Mouse (Mus musculus): Measurements from ENCODE around the gene Nnmt. TPM values are rescaled to one million over a fixed set of nuclear protein-coding genes. Genes with fewer than 3 reads are reported as not detected.

The Nnmt gene
- polyA plus RNA-seq, 1 experiment from 2014 or later, result 1.5 TPM

DNA sequence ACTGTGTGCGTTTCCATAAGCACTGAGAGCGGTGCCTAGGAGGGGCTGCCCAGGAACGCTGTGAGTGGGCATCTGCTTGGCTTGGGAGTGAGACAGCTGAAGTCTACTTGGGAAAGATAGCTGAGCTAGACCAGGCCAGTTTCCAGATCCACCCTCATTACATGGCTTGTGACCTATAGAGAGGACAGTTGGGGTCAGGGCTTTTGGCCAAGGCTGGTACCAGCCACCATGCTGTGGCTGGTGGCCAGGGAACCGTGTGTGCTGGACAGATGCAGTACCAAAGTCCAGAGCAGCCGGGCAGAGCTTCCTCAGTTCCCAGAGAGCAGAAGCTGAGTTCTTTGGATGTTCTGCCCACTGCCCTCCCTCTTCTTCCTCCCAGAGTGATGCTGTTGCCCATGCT lies 7.6 kb upstream of the Nnmt start:
- ATAC-seq (ENCODE audit: low read depth), result no peak
- H3K36me3 ChIP-seq (ENCODE audit: control insufficient read depth, insufficient read depth, low read length), result no peaks in the 10 kb centered on the region
- H3K27me3 ChIP-seq (ENCODE audit: control insufficient read depth, insufficient read depth, low read depth, low read length), result no peaks in the 10 kb centered on the region
- WGBS, result 78% methylated on average over 5 of the region's 5 CpGs
- no peaks in the 10 kb centered on the region for H3K9me3 ChIP-seq (ENCODE audit: control insufficient read depth, low read length)
- no peak overlapping the region for H3K4me3 ChIP-seq (ENCODE audit: low read length)
- no peak overlapping the region for H3K4me2 ChIP-seq (ENCODE audit: low read depth, low read length)
- no peaks in the 10 kb centered on the region for H3K4me1 ChIP-seq (replicated peaks; ENCODE audit: control insufficient read depth, insufficient read depth, low read length)
- H3K9ac ChIP-seq (ENCODE audit: low read length), result no peak overlapping the region
- no peak overlapping the region for H3K27ac ChIP-seq (ENCODE audit: low read length)

DNA sequence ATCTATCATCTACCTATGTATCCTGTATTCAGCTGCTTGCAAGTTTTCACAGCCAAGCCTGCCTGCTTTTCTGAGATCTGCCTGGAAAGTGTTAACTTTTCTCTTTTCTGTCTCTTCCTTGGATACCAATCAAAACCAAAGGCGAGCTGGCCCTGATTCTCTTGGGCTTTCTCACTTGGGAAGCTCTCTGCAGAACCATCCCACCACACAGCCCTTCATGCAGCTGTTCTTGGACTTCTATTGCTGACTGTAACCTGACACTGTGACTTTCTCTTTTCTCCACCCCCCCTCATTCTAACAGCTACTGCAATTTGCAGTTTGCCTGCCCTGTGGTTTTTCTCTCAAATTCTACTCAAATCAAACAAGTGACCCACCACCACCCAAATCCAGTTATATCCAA lies 6.1 kb upstream of the Nnmt start:
- Histone ChIP-seq H3K9ac (ENCODE audit: low read length) (no peak overlapping the region), H3K4me2 (ENCODE audit: low read depth, low read length) (no peak overlapping the region), H3K9me3 (ENCODE audit: control insufficient read depth, low read length) (no peaks in the 10 kb centered on the region), H3K27me3 (ENCODE audit: control insufficient read depth, insufficient read depth, low read depth, low read length) (no peaks in the 10 kb centered on the region), H3K4me3 (ENCODE audit: low read length) (no peak overlapping the region), H3K4me1 (replicated peaks; ENCODE audit: control insufficient read depth, insufficient read depth, low read length) (no peaks in the 10 kb centered on the region), H3K36me3 (ENCODE audit: control insufficient read depth, insufficient read depth, low read length) (no peaks in the 10 kb centered on the region), H3K27ac (ENCODE audit: low read length) (no peak overlapping the region)
- WGBS, result 13% methylated on average over 1 of the region's 1 CpGs
- no peak for ATAC-seq (ENCODE audit: low read depth)

DNA sequence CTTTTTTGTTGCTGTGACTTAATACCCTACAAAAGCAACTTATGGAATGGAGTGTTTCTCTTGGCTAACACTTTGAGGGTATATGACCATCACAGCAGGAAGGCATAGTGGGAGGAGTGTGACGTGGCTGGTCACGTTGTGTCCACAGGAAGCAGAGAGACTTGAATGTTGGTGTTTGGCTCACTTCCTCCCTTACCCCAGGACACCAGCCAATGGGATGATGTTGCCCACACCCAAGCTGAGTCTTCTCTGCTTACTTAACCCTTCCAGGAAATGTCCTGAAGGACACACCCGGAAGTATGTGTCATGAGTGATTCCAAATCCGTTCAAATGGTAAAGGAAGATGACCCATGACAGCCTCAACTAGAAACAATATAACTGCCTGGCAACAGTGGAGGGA lies 4.8 kb upstream of the Nnmt start:
- Histone ChIP-seq H3K27me3 (ENCODE audit: control insufficient read depth, insufficient read depth, low read depth, low read length) (no peaks in the 10 kb centered on the region), H3K9ac (ENCODE audit: low read length) (no peak overlapping the region), H3K27ac (ENCODE audit: low read length) (no peak overlapping the region), H3K4me3 (ENCODE audit: low read length) (no peak overlapping the region), H3K9me3 (ENCODE audit: control insufficient read depth, low read length) (no peaks in the 10 kb centered on the region), H3K36me3 (ENCODE audit: control insufficient read depth, insufficient read depth, low read length) (no peaks in the 10 kb centered on the region), H3K4me1 (replicated peaks; ENCODE audit: control insufficient read depth, insufficient read depth, low read length) (no peaks in the 10 kb centered on the region; the same call in 1 of the 2 replicates), H3K4me2 (ENCODE audit: low read depth, low read length) (no peak overlapping the region)
- WGBS, result 57% methylated on average over 4 of the region's 4 CpGs
- no peak for ATAC-seq (ENCODE audit: low read depth)

DNA sequence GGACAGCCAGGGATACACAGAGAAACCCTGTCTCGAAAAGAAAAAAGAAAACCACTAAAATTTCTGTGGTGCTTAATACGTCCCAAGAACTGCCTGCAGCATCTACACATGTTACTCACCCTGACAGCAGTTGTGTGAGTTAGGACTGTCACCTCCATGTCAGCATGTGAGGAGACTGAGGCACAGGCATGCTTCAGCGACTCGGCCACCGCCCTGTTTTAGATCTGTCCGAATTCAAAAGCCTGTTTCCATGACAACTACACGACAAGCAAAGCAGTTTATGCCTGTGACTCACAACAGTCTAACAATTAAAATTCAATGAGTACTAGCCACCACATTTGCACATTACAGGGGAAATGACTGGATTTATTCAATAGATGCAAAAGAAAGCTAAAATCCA lies 2.5 kb upstream of the Nnmt start:
- Histone ChIP-seq H3K4me1 (replicated peaks; ENCODE audit: control insufficient read depth, insufficient read depth, low read length) (no peaks in the 10 kb centered on the region; the same call in 1 of the 2 replicates), H3K4me2 (ENCODE audit: low read depth, low read length) (no peak overlapping the region), H3K27me3 (ENCODE audit: control insufficient read depth, insufficient read depth, low read depth, low read length) (no peaks in the 10 kb centered on the region), H3K9ac (ENCODE audit: low read length) (no peak overlapping the region), H3K36me3 (ENCODE audit: control insufficient read depth, insufficient read depth, low read length) (no peaks in the 10 kb centered on the region), H3K27ac (ENCODE audit: low read length) (no peak overlapping the region), H3K4me3 (ENCODE audit: low read length) (no peak overlapping the region), H3K9me3 (ENCODE audit: control insufficient read depth, low read length) (no peaks in the 10 kb centered on the region)
- WGBS, result 72% methylated on average over 7 of the region's 7 CpGs
- no peak for ATAC-seq (ENCODE audit: low read depth)

DNA sequence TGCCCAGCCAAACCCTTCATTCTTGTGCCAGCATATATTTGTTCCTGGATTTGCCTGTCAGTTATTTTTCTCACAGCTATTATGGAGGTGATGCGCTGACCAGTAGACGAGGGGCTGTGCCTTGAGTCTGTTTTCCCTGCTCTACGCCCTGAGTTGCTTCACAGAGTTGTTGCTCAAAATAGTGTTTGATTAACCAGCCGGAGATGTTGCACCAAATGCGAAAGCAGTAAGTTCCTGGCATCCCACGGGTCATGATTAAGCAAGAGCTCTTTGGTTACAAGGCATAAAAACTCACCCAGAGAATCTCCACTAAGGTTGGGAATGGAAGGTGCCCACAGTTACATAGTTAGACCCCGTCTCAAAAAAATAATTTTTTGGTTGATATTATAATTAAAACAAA lies 1.2 kb upstream of the Nnmt start:
- ATAC-seq (ENCODE audit: low read depth), result no peak
- no peaks in the 10 kb centered on the region for H3K27me3 ChIP-seq (ENCODE audit: control insufficient read depth, insufficient read depth, low read depth, low read length)
- no peaks in the 10 kb centered on the region for H3K36me3 ChIP-seq (ENCODE audit: control insufficient read depth, insufficient read depth, low read length)
- H3K9ac ChIP-seq (ENCODE audit: low read length), result no peak overlapping the region
- H3K4me2 ChIP-seq (ENCODE audit: low read depth, low read length), result no peak overlapping the region
- H3K4me1 ChIP-seq (replicated peaks; ENCODE audit: control insufficient read depth, insufficient read depth, low read length), result no peaks in the 10 kb centered on the region; the same call in 1 of the 2 replicates
- no peaks in the 10 kb centered on the region for H3K9me3 ChIP-seq (ENCODE audit: control insufficient read depth, low read length)
- H3K27ac ChIP-seq (ENCODE audit: low read length), result no peak overlapping the region
- no peak overlapping the region for H3K4me3 ChIP-seq (ENCODE audit: low read length)
- WGBS, result 80% methylated on average over 7 of the region's 7 CpGs

DNA sequence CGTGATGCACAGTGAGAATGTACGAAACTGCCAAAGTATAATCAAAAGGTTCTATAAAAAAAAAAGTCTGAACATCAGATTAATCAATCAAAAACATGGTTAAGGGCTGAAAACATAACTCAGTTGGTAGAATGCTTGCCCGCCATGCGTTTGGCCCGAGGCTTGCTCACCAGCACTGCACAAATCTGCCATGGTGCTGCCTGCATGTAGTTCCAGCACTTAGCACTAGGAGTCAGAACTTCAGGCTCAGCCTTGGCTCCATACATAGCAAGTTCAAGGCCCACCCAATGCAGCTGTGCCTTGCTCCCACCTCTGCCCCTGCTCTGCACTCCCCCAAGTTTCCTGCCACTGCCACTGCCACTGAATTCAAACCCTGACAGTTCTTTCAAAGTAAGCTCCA lies 744 bp upstream of the Nnmt start:
- 87% methylated on average over 5 of the region's 5 CpGs for WGBS
- Histone ChIP-seq H3K4me1 (replicated peaks; ENCODE audit: control insufficient read depth, insufficient read depth, low read length) (no peaks in the 10 kb centered on the region; the same call in 1 of the 2 replicates), H3K4me2 (ENCODE audit: low read depth, low read length) (no peak overlapping the region), H3K9me3 (ENCODE audit: control insufficient read depth, low read length) (no peaks in the 10 kb centered on the region), H3K27me3 (ENCODE audit: control insufficient read depth, insufficient read depth, low read depth, low read length) (no peaks in the 10 kb centered on the region), H3K36me3 (ENCODE audit: control insufficient read depth, insufficient read depth, low read length) (no peaks in the 10 kb centered on the region), H3K27ac (ENCODE audit: low read length) (no peak overlapping the region), H3K9ac (ENCODE audit: low read length) (no peak overlapping the region), H3K4me3 (ENCODE audit: low read length) (no peak overlapping the region)
- no peak for ATAC-seq (ENCODE audit: low read depth)

DNA sequence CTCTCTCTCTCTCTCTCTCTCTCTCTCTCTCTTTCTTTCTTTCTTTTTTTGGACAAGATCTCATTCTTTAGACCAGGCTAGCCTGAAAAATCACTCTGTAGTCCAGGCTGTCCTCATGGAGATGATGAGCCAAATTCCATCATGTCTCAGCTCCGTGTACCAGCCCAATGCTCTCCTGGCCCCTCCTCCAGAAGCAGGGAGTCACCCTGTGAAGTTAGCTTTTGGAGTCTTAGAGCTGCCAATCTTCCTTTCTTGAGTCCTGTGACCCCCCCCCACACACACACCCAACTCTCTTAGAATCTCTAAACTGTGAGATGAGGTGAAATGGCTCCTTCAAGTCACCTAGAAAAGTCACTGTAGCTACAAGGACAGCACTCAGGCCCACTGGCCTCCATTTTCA lies 727 bp downstream of the Nnmt start:
- WGBS, result 33% methylated on average over 1 of the region's 1 CpGs
- Histone ChIP-seq H3K4me2 (ENCODE audit: low read depth, low read length) (no peak overlapping the region), H3K27me3 (ENCODE audit: control insufficient read depth, insufficient read depth, low read depth, low read length) (no peaks in the 10 kb centered on the region), H3K36me3 (ENCODE audit: control insufficient read depth, insufficient read depth, low read length) (no peaks in the 10 kb centered on the region), H3K9ac (ENCODE audit: low read length) (no peak overlapping the region), H3K4me3 (ENCODE audit: low read length) (no peak overlapping the region), H3K9me3 (ENCODE audit: control insufficient read depth, low read length) (no peaks in the 10 kb centered on the region), H3K27ac (ENCODE audit: low read length) (no peak overlapping the region), H3K4me1 (replicated peaks; ENCODE audit: control insufficient read depth, insufficient read depth, low read length) (no peaks in the 10 kb centered on the region; the same call in 1 of the 2 replicates)
- ATAC-seq (ENCODE audit: low read depth), result no peak

DNA sequence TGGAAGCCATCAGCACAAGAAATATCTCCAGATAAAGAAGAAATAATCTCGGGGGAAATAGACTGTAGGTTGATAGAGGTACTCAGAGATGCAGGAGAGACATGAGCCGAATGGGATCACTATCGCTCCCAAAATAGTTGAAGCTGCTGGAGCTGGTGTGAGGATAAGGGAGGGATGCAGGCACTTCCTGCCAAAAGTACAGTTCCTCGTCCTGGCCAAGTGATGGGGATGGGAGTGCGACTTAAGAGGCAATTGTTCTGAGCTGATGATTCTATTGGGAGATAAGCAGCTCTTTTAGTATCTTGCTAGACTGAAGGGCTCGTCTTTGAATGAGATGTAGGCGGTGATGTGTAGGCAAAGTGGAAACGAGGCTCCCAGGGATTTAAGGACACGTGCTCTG lies 4.1 kb downstream of the Nnmt start:
- no peak overlapping the region for H3K27ac ChIP-seq (ENCODE audit: low read length)
- WGBS, result 65% methylated on average over 9 of the region's 9 CpGs
- no peak for ATAC-seq (ENCODE audit: low read depth)
- H3K27me3 ChIP-seq (ENCODE audit: control insufficient read depth, insufficient read depth, low read depth, low read length), result no peaks in the 10 kb centered on the region
- no peak overlapping the region for H3K4me3 ChIP-seq (ENCODE audit: low read length)
- H3K36me3 ChIP-seq (ENCODE audit: control insufficient read depth, insufficient read depth, low read length), result no peaks in the 10 kb centered on the region
- H3K4me1 ChIP-seq (replicated peaks; ENCODE audit: control insufficient read depth, insufficient read depth, low read length), result no peaks in the 10 kb centered on the region; the same call in 1 of the 2 replicates
- H3K9me3 ChIP-seq (ENCODE audit: control insufficient read depth, low read length), result no peaks in the 10 kb centered on the region
- H3K4me2 ChIP-seq (ENCODE audit: low read depth, low read length), result no peak overlapping the region
- H3K9ac ChIP-seq (ENCODE audit: low read length), result no peak overlapping the region

DNA sequence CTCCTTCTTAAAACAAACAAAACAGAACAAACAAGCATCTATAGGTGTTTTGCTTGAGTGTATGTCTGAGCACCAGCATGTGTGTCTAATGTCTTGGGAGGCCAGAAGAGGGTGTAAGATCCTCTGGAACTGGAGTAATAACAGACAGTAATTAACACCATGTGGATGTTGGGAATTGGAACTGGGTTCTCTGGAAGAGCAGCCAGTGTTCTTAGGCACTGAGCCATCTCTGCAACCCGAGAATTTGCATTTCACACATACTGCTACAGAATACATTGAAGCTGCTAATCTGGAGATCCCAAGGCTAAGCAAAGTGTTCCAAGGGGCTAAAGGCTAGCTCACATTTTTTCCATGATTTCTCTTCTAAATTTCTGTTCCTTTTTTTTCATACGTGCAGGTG lies 4.9 kb downstream of the Nnmt start:
- no peaks in the 10 kb centered on the region for H3K9me3 ChIP-seq (ENCODE audit: control insufficient read depth, low read length)
- H3K4me3 ChIP-seq (ENCODE audit: low read length), result no peak overlapping the region
- H3K27ac ChIP-seq (ENCODE audit: low read length), result no peak overlapping the region
- no peak overlapping the region for H3K4me2 ChIP-seq (ENCODE audit: low read depth, low read length)
- H3K27me3 ChIP-seq (ENCODE audit: control insufficient read depth, insufficient read depth, low read depth, low read length), result no peaks in the 10 kb centered on the region
- no peak overlapping the region for H3K9ac ChIP-seq (ENCODE audit: low read length)
- H3K36me3 ChIP-seq (ENCODE audit: control insufficient read depth, insufficient read depth, low read length), result no peaks in the 10 kb centered on the region
- H3K4me1 ChIP-seq (replicated peaks; ENCODE audit: control insufficient read depth, insufficient read depth, low read length), result no peaks in the 10 kb centered on the region; the same call in 1 of the 2 replicates
- 38% methylated on average over 2 of the region's 2 CpGs for WGBS
- no peak for ATAC-seq (ENCODE audit: low read depth)

DNA sequence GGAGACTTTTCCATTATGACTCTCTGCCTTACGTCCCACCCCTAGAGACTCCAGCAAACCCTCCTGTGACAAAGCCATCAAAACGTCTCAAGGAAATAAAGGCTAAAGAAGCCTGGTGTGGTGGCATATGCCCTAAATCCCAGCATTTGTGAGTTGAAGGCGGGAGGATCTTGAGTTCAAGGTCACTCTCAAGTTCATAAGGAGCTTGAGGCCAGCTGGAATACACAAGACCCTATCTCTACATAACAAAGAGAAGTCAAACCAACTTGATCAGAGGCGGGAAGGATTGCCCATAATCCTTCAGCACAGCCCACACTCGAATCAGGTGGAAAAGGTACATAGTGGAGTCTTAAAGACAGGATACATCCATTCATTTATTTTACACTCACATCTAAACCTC lies 7.5 kb downstream of the Nnmt start:
- Histone ChIP-seq H3K4me3 (ENCODE audit: low read length) (no peak overlapping the region), H3K36me3 (ENCODE audit: control insufficient read depth, insufficient read depth, low read length) (no peaks in the 10 kb centered on the region), H3K9ac (ENCODE audit: low read length) (no peak overlapping the region), H3K27ac (ENCODE audit: low read length) (no peak overlapping the region), H3K9me3 (ENCODE audit: control insufficient read depth, low read length) (no peaks in the 10 kb centered on the region), H3K27me3 (ENCODE audit: control insufficient read depth, insufficient read depth, low read depth, low read length) (no peaks in the 10 kb centered on the region), H3K4me2 (ENCODE audit: low read depth, low read length) (no peak overlapping the region), H3K4me1 (replicated peaks; ENCODE audit: control insufficient read depth, insufficient read depth, low read length) (no peaks in the 10 kb centered on the region)
- 69% methylated on average over 5 of the region's 5 CpGs for WGBS
- no peak for ATAC-seq (ENCODE audit: low read depth)

Data from lung, embryonic 16.5 days (tissue).